Mouse (Mus musculus) spleen, embryonic (tissue): ENCODE results near the gene Lypd6.

ENCODE experiments used
- CTCF ChIA-PET: fragments of 350-600 bp; sonication (Branson Sonifier 250); formaldehyde crosslinking; loops from one replicate; lab custom pipeline; 2022; lab: Charles Lee

Gene Lypd6

GRCm38 (mm10) chr2:50166082-50166481 is 99.9 kb downstream of the Lypd6 start:
- CTCF ChIA-PET, result no interaction called here

DNA sequence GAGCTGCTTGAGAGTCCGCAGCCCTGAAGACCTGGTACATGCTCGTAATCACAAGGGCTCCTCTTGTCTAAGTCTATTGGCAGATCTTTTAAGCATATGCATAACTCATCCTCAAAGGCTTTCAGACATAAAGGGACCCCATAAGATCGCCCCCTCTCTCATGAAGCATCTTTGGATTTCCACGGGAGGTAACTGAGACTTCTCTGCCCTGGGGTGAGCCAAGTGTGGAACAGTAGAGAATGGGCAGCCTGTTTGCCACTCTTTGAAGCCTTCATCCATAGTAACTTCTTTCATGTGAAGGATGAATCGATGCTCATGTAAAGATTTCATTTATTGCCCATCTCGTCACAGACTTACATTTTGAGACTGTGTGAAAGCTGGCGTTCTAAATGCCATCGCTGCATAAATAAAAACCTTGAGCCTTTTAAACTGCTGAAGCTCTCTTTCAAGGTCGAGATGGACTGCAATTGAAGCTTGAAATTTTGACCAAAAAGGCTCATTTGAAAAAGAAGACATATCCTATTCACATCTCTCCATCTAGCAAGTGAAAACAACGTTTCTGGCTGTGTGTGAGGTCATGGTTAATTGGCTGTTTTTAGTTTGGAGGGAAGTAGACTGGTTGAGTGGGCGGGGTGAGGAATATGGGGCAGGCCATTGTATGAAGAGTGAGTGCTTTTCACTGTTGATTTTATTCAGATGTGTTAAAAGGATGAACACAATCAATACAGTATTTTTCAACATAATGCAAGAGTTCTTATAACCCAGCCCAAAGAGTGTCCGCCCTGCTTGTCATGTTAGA is 107.7 kb downstream of the Lypd6 start:
- CTCF ChIA-PET, result no interaction called here

GRCm38 (mm10) chr2:50175709-50176108 is 109.5 kb downstream of the Lypd6 start:
- CTCF ChIA-PET, result no interaction called here

GRCm38 (mm10) chr2:50179164-50179563 is 112.9 kb downstream of the Lypd6 start:
- CTCF ChIA-PET, result no interaction called here

DNA sequence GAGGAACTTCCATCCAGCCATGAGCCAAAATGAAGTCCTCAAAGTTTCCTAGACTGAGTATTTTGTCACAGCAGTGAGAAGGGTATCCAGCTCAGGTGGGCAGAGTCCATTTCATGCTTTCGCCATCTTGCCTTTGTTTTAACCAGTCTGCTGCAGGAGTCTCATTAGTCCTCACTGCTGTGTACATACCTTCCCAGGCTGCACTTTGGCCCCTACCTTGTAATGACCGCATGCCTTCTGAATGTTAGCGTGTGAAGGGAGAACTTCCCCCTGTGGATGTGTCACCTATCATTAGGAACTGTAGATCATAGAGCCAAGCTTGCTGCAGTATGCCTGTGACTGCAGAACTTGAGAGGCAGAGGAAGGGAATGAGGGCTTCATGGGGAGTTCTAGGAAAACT is 114.2 kb downstream of the Lypd6 start:
- CTCF ChIA-PET, result no interaction called here

DNA sequence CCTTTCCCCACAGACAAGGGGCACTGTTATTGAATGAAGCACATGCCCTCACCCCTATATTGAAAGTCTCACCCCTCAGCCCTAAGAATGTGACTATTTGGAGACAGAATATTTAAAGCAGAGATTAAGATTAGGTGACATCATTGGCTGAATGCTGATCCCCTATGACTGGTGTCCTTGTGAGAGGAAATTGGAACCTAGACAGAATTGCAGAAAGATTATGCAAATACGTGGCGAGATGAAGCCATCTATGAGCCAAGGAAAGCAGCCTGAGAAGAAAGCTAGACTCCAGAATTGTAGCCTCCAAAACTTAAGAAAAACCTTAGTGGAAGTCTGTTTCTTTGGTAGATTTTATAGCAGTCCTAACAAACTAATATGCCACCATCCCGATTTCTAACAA is 115.1 kb downstream of the Lypd6 start:
- CTCF ChIA-PET, result no interaction called here

DNA sequence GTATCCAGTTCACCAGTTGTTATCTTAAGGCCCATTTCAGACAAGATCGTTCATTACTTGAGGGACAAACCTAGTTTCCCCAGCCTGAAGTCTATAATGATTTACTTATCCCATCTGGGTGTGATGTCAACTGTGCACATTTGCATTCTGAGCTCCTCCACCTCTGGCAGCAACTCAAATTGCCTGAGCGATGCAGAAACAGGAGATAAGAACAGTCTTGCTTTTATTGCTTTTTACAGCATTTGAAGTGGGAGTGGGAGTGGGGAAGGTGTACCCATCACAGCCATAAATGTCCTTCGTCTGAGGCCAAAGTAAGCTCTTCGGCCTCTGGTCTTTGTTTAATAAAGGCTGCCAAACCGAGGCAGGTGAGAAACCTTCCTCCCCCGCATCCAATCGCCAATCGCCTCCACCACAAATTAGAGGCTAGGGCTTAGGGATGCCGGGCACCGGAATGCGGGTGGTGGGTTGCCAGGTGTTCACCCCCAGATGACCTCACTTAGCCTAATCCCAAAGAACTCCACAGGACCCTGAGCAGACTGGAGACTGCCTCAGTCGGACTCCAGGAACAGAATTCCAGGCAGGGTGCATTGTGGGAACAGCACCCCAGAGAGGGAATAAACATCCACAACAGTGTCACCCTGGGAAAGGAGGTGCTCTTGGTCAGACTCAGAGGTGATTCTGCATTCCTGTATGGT is 120.6 kb downstream of the Lypd6 start:
- CTCF ChIA-PET, result no interaction called here

GRCm38 (mm10) chr2:50188856-50189255 is 122.6 kb downstream of the Lypd6 start:
- CTCF ChIA-PET, result no interaction called here

GRCm38 (mm10) chr2:50196681-50197080 is 130.5 kb downstream of the Lypd6 start:
- CTCF ChIA-PET, result no interaction called here

DNA sequence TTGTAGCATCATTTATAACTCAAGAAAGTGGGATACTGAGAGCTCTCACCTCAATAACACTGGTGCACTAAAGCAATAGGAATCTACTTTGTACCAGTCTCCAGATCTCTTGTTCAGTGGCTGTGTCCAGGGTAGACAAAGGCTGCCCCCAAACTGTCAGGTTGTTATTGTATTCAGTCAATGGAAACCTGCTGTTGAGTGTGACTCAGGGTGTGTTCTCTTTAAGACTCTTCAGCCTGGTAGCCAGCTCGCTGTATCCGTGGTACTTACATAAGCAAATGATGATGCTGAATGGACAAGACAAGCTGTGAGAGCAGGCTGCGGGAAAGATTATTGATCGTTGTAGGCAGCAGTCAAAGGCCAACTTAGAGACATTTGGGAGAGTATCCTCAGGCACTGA is 131.6 kb downstream of the Lypd6 start:
- CTCF ChIA-PET, result no interaction called here

GRCm38 (mm10) chr2:50200541-50200940 is 134.3 kb downstream of the Lypd6 start:
- CTCF ChIA-PET, result no interaction called here

DNA sequence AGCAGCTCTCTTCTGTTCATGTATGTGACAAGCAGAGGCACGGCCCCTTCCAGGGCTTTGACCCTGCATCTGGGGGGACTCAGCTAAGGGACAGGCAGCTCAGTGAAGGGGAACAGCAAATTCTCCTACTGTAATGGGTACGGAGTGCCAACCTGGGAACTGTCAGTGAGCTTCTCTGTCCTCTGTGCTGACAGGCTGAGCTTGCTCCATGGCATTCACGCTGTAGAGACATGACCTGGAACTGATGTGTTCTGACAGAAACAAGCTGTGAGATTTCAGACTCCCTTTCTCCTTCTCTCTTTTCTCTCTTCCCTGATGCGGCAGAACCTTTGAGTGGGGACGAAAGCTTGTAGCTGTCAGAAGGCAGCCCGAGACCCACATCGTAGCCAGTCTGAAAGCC is 154.3 kb downstream of the Lypd6 start:
- CTCF ChIA-PET, result no interaction called here

DNA sequence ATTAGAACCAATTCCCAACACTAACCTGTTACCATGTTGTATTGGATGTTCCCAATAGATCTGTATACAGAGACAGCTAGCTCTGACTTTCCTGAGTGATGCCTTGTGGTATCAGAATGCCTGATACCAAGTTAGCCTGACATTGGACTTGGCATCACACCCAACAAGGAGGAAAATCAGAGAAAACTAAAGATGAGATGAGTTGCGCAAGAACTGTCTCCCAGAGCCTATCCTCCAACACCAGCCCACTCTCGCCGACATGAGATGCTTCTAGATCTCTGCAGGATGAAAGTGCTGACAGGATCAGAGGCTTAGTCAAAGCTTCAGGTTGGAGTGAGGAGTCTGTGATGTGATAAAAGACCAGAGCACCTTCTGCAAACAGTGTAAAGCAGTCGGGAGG is 158.8 kb downstream of the Lypd6 start:
- CTCF ChIA-PET, result no interaction called here

- CTCF ChIA-PET, result no interaction called here
Measured at GRCm38 (mm10) chr2:50233491-50233890, 167.3 kb downstream of the Lypd6 start.
